Mouse (Mus musculus): ENCODE results near the gene Med27. TPM values are rescaled to one million over a fixed set of nuclear protein-coding genes. Genes with fewer than 3 reads are reported as not detected.

Gene Med27
- polyA plus RNA-seq, 1 experiment from 2014 or later: 10.1 TPM

DNA sequence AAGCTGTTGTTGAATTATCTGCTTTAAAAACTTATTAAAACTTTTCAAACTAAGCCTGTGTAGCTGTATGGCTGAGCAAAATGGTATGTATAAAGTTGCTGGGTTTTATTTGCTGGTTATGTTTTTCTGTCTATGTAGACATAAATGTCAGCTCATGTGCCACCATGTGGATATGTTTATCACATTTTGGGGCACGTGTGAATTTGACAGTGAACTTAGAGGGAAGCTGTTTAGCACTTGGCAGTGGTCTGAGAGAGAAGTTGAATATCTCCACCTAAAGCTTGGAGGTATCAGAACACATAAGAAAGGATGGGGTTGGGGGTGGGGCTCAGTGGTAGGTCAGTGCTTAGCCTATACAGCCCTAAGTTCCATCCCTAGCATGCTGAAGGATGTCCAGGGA lies 113.0 kb downstream of the Med27 start:
- no peak overlapping the region for H3K4me3 ChIP-seq (ENCODE audit: inconsistent target)
- H3K36me3 ChIP-seq (ENCODE audit: inconsistent target): no peaks in the 10 kb centered on the region
- WGBS (ENCODE audit: missing documents): 71% methylated on average over 1 of the region's 1 CpGs
- H3K79me2 ChIP-seq (ENCODE audit: inconsistent target): no peaks in the 10 kb centered on the region
- H3K27ac ChIP-seq: no peak overlapping the region

DNA sequence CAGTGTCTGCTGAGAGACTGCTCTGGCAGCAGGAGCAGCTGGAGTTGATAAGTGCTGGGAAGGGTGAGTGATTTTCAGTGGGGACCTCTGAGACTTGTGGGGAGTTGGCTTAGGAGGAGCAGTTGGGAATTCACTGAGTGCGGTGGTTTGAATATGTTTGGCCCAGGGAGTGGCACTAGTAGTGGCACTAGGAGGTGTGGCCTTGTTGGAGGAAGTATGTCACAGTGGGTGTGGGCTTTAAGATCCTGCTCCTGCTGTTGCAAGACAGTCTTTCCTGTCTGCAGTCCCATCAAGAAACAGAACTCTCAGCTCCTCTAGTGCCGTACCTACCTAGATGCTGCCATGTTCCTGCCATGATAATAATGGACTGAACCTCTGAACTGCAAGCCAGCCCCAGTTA lies 115.2 kb downstream of the Med27 start:
- H3K4me3 ChIP-seq (ENCODE audit: inconsistent target): no peak overlapping the region
- H3K36me3 ChIP-seq (ENCODE audit: inconsistent target): no peaks in the 10 kb centered on the region
- no peaks in the 10 kb centered on the region for H3K79me2 ChIP-seq (ENCODE audit: inconsistent target)
- no peak overlapping the region for H3K27ac ChIP-seq
- WGBS (ENCODE audit: missing documents): 94% methylated on average over 2 of the region's 2 CpGs

GRCm38 (mm10) chr2:29463039-29463585 lies 116.5 kb downstream of the Med27 start:
- H3K79me2 ChIP-seq (ENCODE audit: inconsistent target): no peaks in the 10 kb centered on the region
- H3K36me3 ChIP-seq (ENCODE audit: inconsistent target): no peaks in the 10 kb centered on the region
- no peak overlapping the region for H3K27ac ChIP-seq
- no peak overlapping the region for H3K4me3 ChIP-seq (ENCODE audit: inconsistent target)
- 95% methylated on average over 6 of the region's 6 CpGs for WGBS (ENCODE audit: missing documents)

DNA sequence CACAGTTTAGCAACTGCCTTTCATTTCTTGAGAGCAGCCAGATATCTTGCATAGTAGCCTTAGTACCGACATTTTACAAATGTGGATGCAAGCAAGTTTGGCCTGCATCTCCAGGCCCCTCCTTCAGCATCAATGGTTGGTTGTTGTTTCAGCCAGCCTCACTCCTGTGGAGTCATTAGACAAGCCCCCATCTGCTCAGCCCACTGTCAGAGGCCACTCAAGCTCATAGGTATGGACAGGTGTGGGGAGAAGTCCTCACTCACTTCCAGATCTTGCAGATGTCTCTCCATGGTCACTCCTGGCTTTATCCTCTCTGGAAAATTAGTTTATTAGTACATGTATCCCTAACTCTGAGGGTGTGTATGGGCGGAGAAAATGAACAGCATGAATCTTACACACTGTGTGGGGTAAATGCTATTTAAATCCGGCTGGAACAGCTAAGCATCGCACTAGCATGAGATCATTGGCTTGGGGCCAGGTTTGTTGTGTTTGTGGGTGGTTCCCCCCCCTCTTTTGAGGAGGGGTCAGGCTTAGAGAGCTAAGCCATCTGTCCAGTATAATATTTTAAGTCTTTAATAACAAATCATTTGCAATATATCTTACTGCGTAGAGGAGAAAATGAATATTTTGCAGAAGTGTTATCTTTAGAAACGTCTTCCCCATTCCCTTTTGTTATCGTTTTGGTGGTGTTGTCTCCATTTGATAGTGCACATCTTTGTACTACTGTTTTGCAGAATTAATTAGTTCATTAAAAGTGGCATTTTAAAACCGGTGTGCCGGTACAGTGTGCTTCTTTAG lies 118.4 kb downstream of the Med27 start:
- 92% methylated on average over 9 of the region's 9 CpGs for WGBS (ENCODE audit: missing documents)
- no peak overlapping the region for H3K4me3 ChIP-seq (ENCODE audit: inconsistent target)
- no peak overlapping the region for H3K27ac ChIP-seq
- H3K79me2 ChIP-seq (ENCODE audit: inconsistent target): no peaks in the 10 kb centered on the region
- no peaks in the 10 kb centered on the region for H3K36me3 ChIP-seq (ENCODE audit: inconsistent target)

DNA sequence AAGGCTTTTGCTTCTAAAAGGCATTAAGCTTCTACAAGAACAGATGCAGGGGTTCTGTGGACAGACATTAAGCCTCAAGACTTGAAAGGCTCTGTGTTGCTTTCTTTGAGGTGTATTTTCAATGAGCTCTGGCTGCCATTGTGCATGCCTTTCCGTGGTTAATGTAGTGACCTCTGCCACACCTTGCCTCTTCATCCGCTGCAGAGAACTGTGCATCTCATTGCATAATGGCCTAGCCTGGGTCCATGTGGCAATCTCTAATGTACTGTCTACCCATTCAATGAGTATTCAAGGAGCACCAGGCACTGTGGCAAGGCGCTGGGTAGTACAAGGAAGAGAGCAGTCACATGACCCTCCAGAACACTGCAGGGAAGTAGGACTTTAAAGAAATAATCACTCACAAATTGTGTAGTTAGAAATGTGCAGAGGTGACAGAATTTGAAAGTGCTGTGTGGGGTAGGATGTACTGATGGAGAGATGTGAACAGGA lies 119.1 kb downstream of the Med27 start:
- Histone ChIP-seq H3K36me3 (ENCODE audit: inconsistent target) (no peaks in the 10 kb centered on the region), H3K4me3 (ENCODE audit: inconsistent target) (no peak overlapping the region), H3K79me2 (ENCODE audit: inconsistent target) (no peaks in the 10 kb centered on the region), H3K27ac (peak overlapping the region; percentile 42; the same call in 1 of the 2 replicates)
- 27% methylated on average over 3 of the region's 3 CpGs for WGBS (ENCODE audit: missing documents)

DNA sequence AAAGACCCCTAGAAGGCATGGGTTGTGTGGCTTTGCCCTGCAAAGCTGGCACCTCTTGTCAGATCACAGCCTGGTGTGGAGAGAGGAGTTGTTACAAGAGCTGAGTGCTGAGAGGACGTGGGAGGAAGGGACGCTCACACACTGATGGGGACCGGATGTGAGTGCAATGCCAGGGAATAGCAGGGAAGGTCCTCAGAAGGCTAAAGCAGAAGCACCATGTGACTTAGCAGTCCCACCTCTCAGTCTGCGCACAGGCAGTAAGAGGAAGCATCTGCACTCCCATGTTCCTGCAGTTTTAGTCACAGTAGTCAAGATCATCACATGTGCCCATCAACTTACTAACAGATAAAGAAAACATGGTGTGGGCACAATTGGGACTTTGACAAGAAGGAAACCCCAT lies 119.8 kb downstream of the Med27 start:
- H3K79me2 ChIP-seq (ENCODE audit: inconsistent target): no peaks in the 10 kb centered on the region
- no peak overlapping the region for H3K4me3 ChIP-seq (ENCODE audit: inconsistent target)
- WGBS (ENCODE audit: missing documents): 10% methylated on average over 4 of the region's 4 CpGs

DNA sequence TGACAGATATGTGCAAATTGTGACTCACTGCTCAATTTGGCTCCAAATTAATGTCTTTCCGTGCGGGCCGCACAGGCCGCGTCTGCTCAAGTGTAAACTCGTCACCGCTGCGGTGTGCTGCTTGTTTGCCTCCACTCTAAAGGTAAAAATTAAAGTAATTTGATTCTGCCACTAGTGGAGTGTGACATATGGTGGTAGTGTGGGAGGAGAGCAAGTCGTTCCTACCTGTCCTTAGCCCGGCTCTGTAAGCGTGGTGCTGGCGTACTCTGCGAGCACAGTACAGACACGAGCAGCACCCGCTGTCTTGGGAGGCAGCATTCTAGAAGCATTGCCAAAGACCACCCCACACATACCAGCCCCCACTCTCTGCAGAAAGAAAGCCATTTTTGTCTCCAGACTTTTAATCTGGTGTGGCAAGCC lies 121.9 kb downstream of the Med27 start:
- no peak overlapping the region for H3K4me3 ChIP-seq (ENCODE audit: inconsistent target)
- no peak overlapping the region for H3K27ac ChIP-seq
- H3K36me3 ChIP-seq (ENCODE audit: inconsistent target): no peaks in the 10 kb centered on the region
- WGBS (ENCODE audit: missing documents): 96% methylated on average over 15 of the region's 15 CpGs
- H3K79me2 ChIP-seq (ENCODE audit: inconsistent target): no peaks in the 10 kb centered on the region

More for the DNA sequence above, 119.8 kb downstream of the Med27 start:
- Histone ChIP-seq H3K36me3 (ENCODE audit: inconsistent target) (no peaks in the 10 kb centered on the region), H3K27ac (peak overlapping the region; percentile 42)

GRCm38 (mm10) chr2:29472952-29473437 lies 126.4 kb downstream of the Med27 start:
- H3K79me2 ChIP-seq (ENCODE audit: inconsistent target): no peaks in the 10 kb centered on the region
- no peak overlapping the region for H3K4me3 ChIP-seq (ENCODE audit: inconsistent target)
- 95% methylated on average over 4 of the region's 4 CpGs for WGBS (ENCODE audit: missing documents)
- no peaks in the 10 kb centered on the region for H3K36me3 ChIP-seq (ENCODE audit: inconsistent target)
- H3K27ac ChIP-seq: no peak overlapping the region

- WGBS (ENCODE audit: missing documents): 88% methylated on average over 2 of the region's 2 CpGs
- no peaks in the 10 kb centered on the region for H3K36me3 ChIP-seq (ENCODE audit: inconsistent target)
- H3K27ac ChIP-seq: no peak overlapping the region
- H3K4me3 ChIP-seq (ENCODE audit: inconsistent target): no peak overlapping the region
- H3K79me2 ChIP-seq (ENCODE audit: inconsistent target): no peaks in the 10 kb centered on the region
These were observed 127.3 kb downstream of the Med27 start for GRCm38 (mm10) chr2:29473907-29474306.

DNA sequence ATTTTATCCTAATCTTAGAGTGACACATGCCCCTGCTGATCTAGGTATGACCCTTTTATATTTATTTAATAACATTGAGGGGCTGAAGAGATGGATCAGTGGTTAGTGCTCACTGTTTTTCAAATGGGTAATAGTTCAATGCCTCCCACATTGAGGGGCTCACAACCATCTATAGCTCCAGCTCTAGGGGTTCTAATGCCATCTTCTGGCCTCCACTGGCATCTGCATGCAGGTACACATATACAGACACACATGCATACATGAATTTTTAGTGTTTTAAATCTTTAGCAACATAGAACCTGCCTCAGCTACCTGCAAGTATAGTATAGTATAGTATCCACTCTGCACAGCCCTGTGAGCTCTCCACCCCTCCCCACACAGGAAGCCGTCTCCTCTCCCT lies 130.1 kb downstream of the Med27 start:
- Histone ChIP-seq H3K27ac (no peak overlapping the region), H3K36me3 (ENCODE audit: inconsistent target) (no peaks in the 10 kb centered on the region), H3K79me2 (ENCODE audit: inconsistent target) (no peaks in the 10 kb centered on the region), H3K4me3 (ENCODE audit: inconsistent target) (no peak overlapping the region)
- WGBS (ENCODE audit: missing documents): 100% methylated on average over 1 of the region's 1 CpGs

GRCm38 (mm10) chr2:29481856-29482255 lies 135.2 kb downstream of the Med27 start:
- Histone ChIP-seq H3K36me3 (ENCODE audit: inconsistent target) (no peaks in the 10 kb centered on the region), H3K4me3 (ENCODE audit: inconsistent target) (no peak overlapping the region), H3K79me2 (ENCODE audit: inconsistent target) (no peaks in the 10 kb centered on the region), H3K27ac (no peak overlapping the region)
- WGBS (ENCODE audit: missing documents): 97% methylated on average over 8 of the region's 8 CpGs

- H3K4me3 ChIP-seq (ENCODE audit: inconsistent target): no peak overlapping the region
- 91% methylated on average over 9 of the region's 9 CpGs for WGBS (ENCODE audit: missing documents)
- no peaks in the 10 kb centered on the region for H3K36me3 ChIP-seq (ENCODE audit: inconsistent target)
- H3K27ac ChIP-seq: no peak overlapping the region
- no peaks in the 10 kb centered on the region for H3K79me2 ChIP-seq (ENCODE audit: inconsistent target)
These were observed 136.5 kb downstream of the Med27 start for GRCm38 (mm10) chr2:29482979-29483718.

- no peak overlapping the region for H3K4me3 ChIP-seq (ENCODE audit: inconsistent target)
- no peaks in the 10 kb centered on the region for H3K36me3 ChIP-seq (ENCODE audit: inconsistent target)
- no peak overlapping the region for H3K27ac ChIP-seq
- WGBS (ENCODE audit: missing documents): 100% methylated on average over 2 of the region's 2 CpGs
- H3K79me2 ChIP-seq (ENCODE audit: inconsistent target): no peaks in the 10 kb centered on the region
These were observed 138.9 kb downstream of the Med27 start for GRCm38 (mm10) chr2:29485519-29485918.

- 95% methylated on average over 7 of the region's 7 CpGs for WGBS (ENCODE audit: missing documents)
- no peak overlapping the region for H3K27ac ChIP-seq
- no peaks in the 10 kb centered on the region for H3K79me2 ChIP-seq (ENCODE audit: inconsistent target)
- no peak overlapping the region for H3K4me3 ChIP-seq (ENCODE audit: inconsistent target)
- H3K36me3 ChIP-seq (ENCODE audit: inconsistent target): no peaks in the 10 kb centered on the region
These were observed 139.9 kb downstream of the Med27 start for GRCm38 (mm10) chr2:29486491-29486890.

GRCm38 (mm10) chr2:29487652-29488051 lies 141.0 kb downstream of the Med27 start:
- 93% methylated on average over 2 of the region's 2 CpGs for WGBS (ENCODE audit: missing documents)
- H3K36me3 ChIP-seq (ENCODE audit: inconsistent target): no peaks in the 10 kb centered on the region
- no peaks in the 10 kb centered on the region for H3K79me2 ChIP-seq (ENCODE audit: inconsistent target)
- H3K4me3 ChIP-seq (ENCODE audit: inconsistent target): no peak overlapping the region
- no peak overlapping the region for H3K27ac ChIP-seq
